Mouse (Mus musculus) forebrain, embryonic 15.5 days (tissue): ENCODE results near the gene Ntn1. TPM values are rescaled to one million over a fixed set of nuclear protein-coding genes. Genes with fewer than 3 reads are reported as not detected.

Experiments used
- ATAC-seq: fragments of 200-750 bp; cut with Nextera tagmentation; replicated peaks from 2 replicates; pipeline ENCODE4 v1.8.0; 2017; ENCODE audit warnings: mild to moderate bottlenecking, moderate TSS enrichment, moderate library complexity
- H3K27ac ChIP-seq: fragments of 300-500 bp; sonication (generic); replicated peaks from 2 replicates; pipeline ENCODE4 v1.5.1; 2015; ENCODE audit warnings: mild to moderate bottlenecking, inconsistent platforms
- H3K27me3 ChIP-seq: fragments of 300-500 bp; sonication (generic); 2 replicates; pipeline ENCODE4 v1.6.1; 2015; ENCODE audit warnings: inconsistent platforms
- H3K36me3 ChIP-seq: fragments of 300-500 bp; sonication (generic); 2 replicates; pipeline ENCODE4 v1.6.1; 2015; ENCODE audit warnings: mild to moderate bottlenecking, inconsistent platforms
- H3K4me1 ChIP-seq: fragments of 300-500 bp; sonication (generic); 2 replicates; pipeline ENCODE4 v1.6.1; 2015; ENCODE audit warnings: inconsistent platforms
- H3K4me2 ChIP-seq: fragments of 300-500 bp; sonication (generic); replicated peaks from 2 replicates; pipeline ENCODE4 v1.6.1; 2015; ENCODE audit warnings: mild to moderate bottlenecking, inconsistent platforms
- H3K4me3 ChIP-seq: fragments of 300-500 bp; sonication (generic); 2 replicates; pipeline ENCODE4 v1.5.1; 2015; ENCODE audit warnings: mild to moderate bottlenecking, inconsistent platforms
- H3K9ac ChIP-seq: fragments of 300-500 bp; sonication (generic); replicated peaks from 2 replicates; pipeline ENCODE4 v1.6.1; 2015; ENCODE audit warnings: mild to moderate bottlenecking, inconsistent platforms
- H3K9me3 ChIP-seq: fragments of 300-500 bp; sonication (generic); 2 replicates; pipeline ENCODE4 v1.6.1; 2016; ENCODE audit warnings: inconsistent platforms
- WGBS: fragments of 180-500 bp; shearing (Covaris S2); methylation state at CpG from one replicate; pipeline ENCODE4 v1.1.7; 2015; ENCODE audit warnings: mixed read lengths; 5-methylcytosine and 5-hydroxymethylcytosine counted together
- polyA plus RNA-seq: library from polyadenylated mRNA; unstranded; fragments of >200 nt; fragmentation: Nextera tagmentation; extraction: Ambion mirVana; gene quantifications from 2 replicates; pipeline ENCODE4 v1.2.1, GENCODE M21; 2015

Gene Ntn1
- polyA plus RNA-seq, 1 experiment from 2014 or later = 8.1 TPM

DNA sequence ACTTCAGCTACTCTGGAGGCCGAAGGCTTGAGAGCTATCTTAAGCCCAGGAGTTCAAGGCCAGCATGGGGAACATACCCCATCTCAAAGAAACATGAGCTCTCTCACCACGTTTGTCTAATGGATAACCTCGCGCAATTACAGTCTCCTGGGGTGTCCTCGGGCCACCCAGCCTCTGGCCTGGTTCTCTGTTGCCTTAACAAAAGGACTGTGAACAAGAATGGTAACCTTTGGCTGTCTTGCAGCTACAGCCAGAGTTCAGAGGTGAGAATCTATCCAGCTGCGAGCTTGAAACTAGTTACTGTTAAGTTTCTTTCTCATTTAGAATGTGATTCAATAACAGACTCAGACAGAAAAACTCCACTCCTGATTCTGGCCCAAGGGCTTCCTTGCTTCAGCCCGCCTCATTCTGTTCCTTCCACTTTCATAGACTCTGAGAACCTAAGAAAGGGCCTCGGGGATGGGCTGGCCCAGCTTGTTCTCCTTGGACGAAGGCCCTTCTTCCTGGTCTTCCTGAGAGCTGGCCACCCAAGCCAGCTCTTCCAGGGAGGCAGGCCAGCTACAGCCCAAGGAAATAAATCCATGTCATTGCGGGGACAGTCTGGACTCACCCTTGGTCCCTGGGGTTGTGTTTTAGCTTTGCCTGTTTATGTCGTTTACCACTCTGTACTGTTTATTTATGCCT, 12.5 kb downstream of the Ntn1 start:
- ATAC-seq = no peak
- Histone ChIP-seq H3K9me3 (no peaks in the 10 kb centered on the region), H3K9ac (no peak overlapping the region), H3K27ac (no peak overlapping the region), H3K4me2 (no peak overlapping the region), H3K36me3 (no peaks in the 10 kb centered on the region), H3K4me1 (peaks cover 44% of the 10 kb centered on the region), H3K27me3 (peaks cover 81% of the 10 kb centered on the region), H3K4me3 (no peak overlapping the region)
- 44% methylated on average over 11 of the region's 11 CpGs for WGBS

DNA sequence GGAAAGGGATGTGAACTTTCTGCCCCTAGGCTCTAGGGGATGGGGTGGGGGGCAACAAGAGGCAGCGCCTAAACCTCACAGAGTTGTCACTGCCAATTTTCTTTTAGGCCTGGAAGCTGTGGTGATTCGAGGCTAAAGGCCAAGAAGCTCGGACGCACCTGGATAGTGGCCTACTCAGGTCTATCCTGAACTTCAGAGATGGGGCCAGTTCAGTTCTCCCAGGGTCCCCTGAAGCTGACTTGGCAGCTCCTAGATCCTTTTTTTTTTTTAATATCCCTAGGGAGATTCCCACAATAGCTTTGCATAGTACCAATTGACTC, 13.2 kb downstream of the Ntn1 start:
- WGBS = 29% methylated on average over 4 of the region's 4 CpGs
- H3K9ac ChIP-seq = peak overlapping the region; percentile 59
- H3K36me3 ChIP-seq = no peaks in the 10 kb centered on the region
- peak overlapping the region; percentile 51 for H3K27ac ChIP-seq
- H3K4me3 ChIP-seq = peak overlapping the region; percentile 63
- peaks cover 48% of the 10 kb centered on the region for H3K4me1 ChIP-seq
- no peak for ATAC-seq
- H3K9me3 ChIP-seq = no peaks in the 10 kb centered on the region
- H3K4me2 ChIP-seq = peak overlapping the region; percentile 95
- H3K27me3 ChIP-seq = peaks cover 80% of the 10 kb centered on the region

GRCm38 (mm10) chr11:68386589-68387440, 13.8 kb downstream of the Ntn1 start:
- Histone ChIP-seq H3K4me2 (peak overlapping the region; percentile 95), H3K9ac (peak overlapping the region; percentile 59), H3K9me3 (no peaks in the 10 kb centered on the region), H3K4me1 (peaks cover 50% of the 10 kb centered on the region), H3K27me3 (peaks cover 81% of the 10 kb centered on the region), H3K4me3 (peak overlapping the region; percentile 63), H3K36me3 (no peaks in the 10 kb centered on the region), H3K27ac (peak overlapping the region; percentile 51)
- peak; percentile 71 for ATAC-seq
- 1% methylated on average over 83 of the region's 90 CpGs for WGBS

- ATAC-seq = peak; percentile 58
- no peaks in the 10 kb centered on the region for H3K36me3 ChIP-seq
- H3K4me3 ChIP-seq = peak overlapping the region; percentile 63
- peak overlapping the region; percentile 59 for H3K9ac ChIP-seq
- H3K27ac ChIP-seq = peak overlapping the region; percentile 51
- under 1% methylated on average over 62 of the region's 68 CpGs for whole genome bisulfite sequencing
- no peaks in the 10 kb centered on the region for H3K9me3 ChIP-seq
- peak overlapping the region; percentile 95 for H3K4me2 ChIP-seq
- peaks cover 79% of the 10 kb centered on the region for H3K27me3 ChIP-seq
- peaks cover 50% of the 10 kb centered on the region for H3K4me1 ChIP-seq
Observed at GRCm38 (mm10) chr11:68385921-68386588, 14.6 kb downstream of the Ntn1 start.

GRCm38 (mm10) chr11:68385021-68385821, 15.4 kb downstream of the Ntn1 start:
- H3K9me3 ChIP-seq = no peaks in the 10 kb centered on the region
- peak overlapping the region; percentile 59 for H3K9ac ChIP-seq
- H3K27ac ChIP-seq = no peak overlapping the region
- peaks cover 71% of the 10 kb centered on the region for H3K27me3 ChIP-seq
- H3K36me3 ChIP-seq = no peaks in the 10 kb centered on the region
- H3K4me3 ChIP-seq = peak overlapping the region; percentile 63
- peaks cover 50% of the 10 kb centered on the region for H3K4me1 ChIP-seq
- peak; percentile 23; the same call in 1 of the 2 replicates for ATAC-seq
- under 1% methylated on average over 94 of the region's 94 CpGs for WGBS
- peak overlapping the region; percentile 95 for H3K4me2 ChIP-seq

DNA sequence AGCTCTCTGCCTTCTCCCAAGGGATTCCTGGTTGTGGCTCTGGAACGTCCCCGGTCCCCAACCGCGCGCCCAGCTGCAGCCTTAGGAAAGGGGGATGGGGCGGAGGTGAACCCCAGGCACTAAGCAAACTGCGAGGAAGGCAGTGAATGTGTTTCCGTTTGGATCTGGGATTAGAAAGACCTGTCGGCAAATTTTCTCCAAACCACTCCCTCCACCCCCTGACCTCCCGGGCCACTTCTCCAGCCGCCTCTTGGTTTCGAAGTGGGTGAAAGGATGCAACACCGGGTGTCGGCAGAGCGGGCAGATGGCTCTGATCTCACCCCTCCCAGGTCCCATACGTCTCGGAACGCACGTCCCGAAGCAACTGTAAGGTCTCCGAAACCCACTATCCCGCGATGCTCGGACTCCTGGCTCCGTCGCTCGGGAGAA, 16.0 kb downstream of the Ntn1 start:
- Histone ChIP-seq H3K36me3 (no peaks in the 10 kb centered on the region), H3K4me1 (peaks cover 48% of the 10 kb centered on the region), H3K27ac (no peak overlapping the region), H3K4me3 (peak overlapping the region; percentile 63), H3K9me3 (no peaks in the 10 kb centered on the region), H3K9ac (peak overlapping the region; percentile 59), H3K27me3 (peaks cover 68% of the 10 kb centered on the region), H3K4me2 (peak overlapping the region; percentile 95)
- no peak for ATAC-seq
- WGBS = under 1% methylated on average over 27 of the region's 27 CpGs

GRCm38 (mm10) chr11:68384131-68384530, 16.5 kb downstream of the Ntn1 start:
- no peak for ATAC-seq
- Histone ChIP-seq H3K9me3 (no peaks in the 10 kb centered on the region), H3K27me3 (peaks cover 63% of the 10 kb centered on the region), H3K9ac (peak overlapping the region; percentile 59; the same call in 1 of the 2 replicates), H3K36me3 (no peaks in the 10 kb centered on the region), H3K4me1 (peaks cover 48% of the 10 kb centered on the region), H3K4me2 (peak overlapping the region; percentile 95), H3K4me3 (peak overlapping the region; percentile 63), H3K27ac (no peak overlapping the region)
- 4% methylated on average over 12 of the region's 12 CpGs for WGBS

DNA sequence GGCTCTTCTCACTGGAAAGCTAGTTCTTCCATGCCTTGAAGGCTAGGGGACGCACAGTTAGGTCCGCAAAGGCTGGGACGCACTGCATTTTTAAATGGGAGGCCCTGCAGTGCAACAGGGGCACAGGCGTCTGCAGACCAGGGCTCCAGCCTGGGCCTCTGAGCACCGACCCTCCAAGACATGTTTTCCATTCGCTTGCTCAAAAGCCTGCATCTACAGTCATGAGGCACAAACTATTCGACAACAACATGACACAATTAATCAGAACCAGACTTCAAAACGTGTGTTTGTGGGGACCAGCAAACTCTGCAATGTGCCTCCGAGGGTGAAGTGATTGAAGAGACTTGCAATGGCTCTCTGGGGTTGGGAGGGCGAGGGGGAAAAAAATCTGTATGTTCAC, 17.1 kb downstream of the Ntn1 start:
- Histone ChIP-seq H3K27ac (no peak overlapping the region), H3K4me2 (peak overlapping the region; percentile 95), H3K4me3 (peak overlapping the region; percentile 63), H3K27me3 (peaks cover 58% of the 10 kb centered on the region), H3K9ac (no peak overlapping the region), H3K9me3 (no peaks in the 10 kb centered on the region), H3K4me1 (peaks cover 54% of the 10 kb centered on the region), H3K36me3 (no peaks in the 10 kb centered on the region)
- ATAC-seq = no peak
- WGBS = 6% methylated on average over 10 of the region's 10 CpGs

DNA sequence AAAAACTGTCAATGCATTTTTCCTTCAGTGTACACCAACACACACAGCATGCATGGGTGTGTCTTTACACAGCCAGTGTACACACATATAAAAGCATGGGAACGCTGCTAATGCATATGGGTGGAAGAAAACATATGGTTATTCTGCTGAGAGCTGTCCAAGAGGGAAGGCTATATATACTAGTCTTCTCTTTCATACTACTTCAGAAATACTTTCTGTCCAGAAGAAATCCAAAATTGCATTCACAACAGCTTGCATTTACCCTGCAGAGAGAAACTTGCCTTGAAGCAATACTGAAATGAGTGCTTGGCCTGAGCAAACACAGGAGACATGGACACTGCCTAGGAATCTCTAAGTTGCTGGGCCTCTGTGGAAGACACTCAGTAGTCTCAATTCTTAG, 18.8 kb downstream of the Ntn1 start:
- no peak overlapping the region for H3K9ac ChIP-seq
- peaks cover 51% of the 10 kb centered on the region for H3K4me1 ChIP-seq
- H3K9me3 ChIP-seq = no peaks in the 10 kb centered on the region
- no peak overlapping the region for H3K4me2 ChIP-seq
- peaks cover 43% of the 10 kb centered on the region for H3K27me3 ChIP-seq
- no peak overlapping the region for H3K4me3 ChIP-seq
- no peaks in the 10 kb centered on the region for H3K36me3 ChIP-seq
- 67% methylated on average over 1 of the region's 1 CpGs for WGBS
- no peak for ATAC-seq
- H3K27ac ChIP-seq = no peak overlapping the region

DNA sequence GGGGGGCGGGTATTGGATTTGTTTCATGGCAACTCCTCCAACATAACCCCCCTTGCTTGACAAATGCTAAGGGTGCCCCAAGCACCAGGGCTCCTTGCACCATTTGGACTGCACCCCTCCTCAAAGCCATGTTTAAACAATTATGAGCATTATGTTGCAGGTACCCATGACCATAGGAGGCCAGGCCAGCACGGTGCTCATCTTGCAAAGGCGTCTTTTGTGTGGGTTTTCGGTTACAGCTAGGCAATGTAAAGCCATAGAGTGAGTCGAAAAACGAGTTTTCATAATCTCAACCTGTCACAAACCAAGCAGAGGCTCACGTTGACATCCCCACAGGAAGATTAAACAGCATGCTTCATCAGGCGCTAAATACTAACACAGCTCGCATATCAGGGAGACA, 19.3 kb downstream of the Ntn1 start:
- H3K27me3 ChIP-seq = peaks cover 42% of the 10 kb centered on the region
- H3K4me3 ChIP-seq = no peak overlapping the region
- H3K36me3 ChIP-seq = no peaks in the 10 kb centered on the region
- no peak overlapping the region for H3K27ac ChIP-seq
- no peaks in the 10 kb centered on the region for H3K9me3 ChIP-seq
- no peak overlapping the region for H3K4me2 ChIP-seq
- 68% methylated on average over 9 of the region's 9 CpGs for WGBS
- no peak overlapping the region for H3K9ac ChIP-seq
- H3K4me1 ChIP-seq = peaks cover 46% of the 10 kb centered on the region
- no peak for ATAC-seq

DNA sequence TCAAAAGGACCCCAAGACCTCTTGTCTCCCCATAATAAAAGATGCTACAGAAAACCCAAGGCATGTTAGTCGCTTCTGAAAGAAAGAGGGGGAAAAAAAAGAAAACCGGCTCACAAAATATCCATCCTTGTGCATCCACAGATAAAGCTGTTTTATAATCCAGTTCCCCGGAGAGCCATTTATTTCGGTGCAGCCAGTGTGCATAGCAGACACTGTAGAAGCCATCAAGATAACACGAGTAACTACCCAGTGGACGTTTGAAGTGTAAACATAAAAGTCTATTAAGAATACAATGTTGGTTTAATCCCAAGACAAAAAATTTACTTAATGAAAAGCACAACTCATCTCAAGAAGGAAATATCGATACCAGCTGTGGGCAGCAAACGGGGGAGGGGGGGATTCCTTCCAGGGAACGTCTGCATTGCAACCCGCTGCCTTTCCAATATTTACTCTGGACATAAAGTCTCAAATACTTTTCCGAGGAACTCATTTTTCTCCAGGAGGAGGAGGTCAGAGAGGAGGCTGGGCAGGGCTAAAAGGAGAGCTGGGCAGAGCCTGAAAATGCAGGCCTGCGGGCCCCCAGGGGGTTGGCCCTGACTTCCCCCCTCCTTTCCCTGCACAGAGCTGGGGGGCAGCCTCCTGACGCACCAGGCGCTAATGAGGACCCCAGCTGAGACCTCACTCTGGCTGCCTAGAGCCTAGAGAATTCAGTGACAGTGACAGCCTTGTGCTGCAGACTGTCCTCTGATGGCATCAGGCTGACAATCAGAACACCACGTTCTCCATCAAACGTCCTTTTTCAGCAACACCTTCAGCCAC, 21.5 kb downstream of the Ntn1 start:
- WGBS = 6% methylated on average over 16 of the region's 16 CpGs
- H3K4me3 ChIP-seq = no peak overlapping the region

More for the DNA sequence above, 21.5 kb downstream of the Ntn1 start:
- Histone ChIP-seq H3K4me1 (peaks cover 24% of the 10 kb centered on the region), H3K4me2 (no peak overlapping the region), H3K9me3 (no peaks in the 10 kb centered on the region), H3K27ac (no peak overlapping the region), H3K27me3 (peaks cover 23% of the 10 kb centered on the region), H3K36me3 (no peaks in the 10 kb centered on the region), H3K9ac (no peak overlapping the region)
- no peak for ATAC-seq
